Mouse (Mus musculus) CH12.LX (cell line): ENCODE results near the gene Gid4. TPM values are rescaled to one million over a fixed set of nuclear protein-coding genes. Genes with fewer than 3 reads are reported as not detected.
A peak's percentile ranks its signal among the peaks of the same experiment; 100 is the strongest.

Experiments
- DNase-seq: peaks from one replicate; pipeline ENCODE4 v3.0.0-alpha.2; 2013; ENCODE audit errors: extremely low read depth
- H3K27ac ChIP-seq: 2 replicates; pipeline ENCODE4 v1.5.1; 2012; ENCODE audit warnings: low read depth, mild to moderate bottlenecking, control low read depth, moderate library complexity; ENCODE audit not compliant: insufficient read depth
- H3K27me3 ChIP-seq: replicated peaks from 2 replicates; pipeline ENCODE3; 2012; ENCODE audit warnings: inconsistent platforms
- H3K36me3 ChIP-seq, 2 experiments: replicated peaks in 1 of 2; 2 replicates each; pipeline versions ENCODE3 to v1.6.1; 2012; ENCODE audit warnings: inconsistent platforms in 1 of 2, low read length in 1 of 2, mild to moderate bottlenecking in 1 of 2, mixed read lengths in 1 of 2, moderate library complexity in 1 of 2; ENCODE audit not compliant: control insufficient read depth in 1 of 2, insufficient read depth in 1 of 2
- H3K4me1 ChIP-seq, 2 experiments: 2 replicates each; pipeline ENCODE4 v1.6.1; 2012; ENCODE audit warnings: inconsistent platforms in 1 of 2, moderate library complexity in 1 of 2; ENCODE audit not compliant: insufficient read depth in 2 of 2, control insufficient read depth in 1 of 2
- H3K4me2 ChIP-seq: 2 replicates; pipeline ENCODE4 v1.6.1; 2012; ENCODE audit warnings: low read depth, mild to moderate bottlenecking, control low read depth; ENCODE audit not compliant: poor library complexity, insufficient read depth, severe bottlenecking
- H3K4me3 ChIP-seq, 3 experiments: fragments of 150-350 bp in 1 of 3; sonication (generic) in 1 of 3; replicated peaks in 1 of 3; 2 replicates each; pipeline versions ENCODE3 to v1.5.1; 2011 to 2012; ENCODE audit warnings: low read depth in 2 of 3, low read length in 2 of 3, mild to moderate bottlenecking in 2 of 3, moderate library complexity in 2 of 3, control low read depth in 1 of 3, improper control_type of control experiment in 1 of 3, inconsistent platforms in 1 of 3, mixed read lengths in 1 of 3; ENCODE audit not compliant: poor library complexity in 1 of 3
- H3K79me2 ChIP-seq: replicated peaks from 2 replicates; pipeline ENCODE4 v1.6.1; 2012; ENCODE audit warnings: mild to moderate bottlenecking, moderate library complexity; ENCODE audit not compliant: control insufficient read depth, poor library complexity, insufficient read depth, severe bottlenecking; ENCODE audit errors: extremely low read depth
- H3K9ac ChIP-seq: 2 replicates; pipeline ENCODE4 v1.6.1; 2012; ENCODE audit warnings: low read depth, mild to moderate bottlenecking, control low read depth, moderate library complexity; ENCODE audit not compliant: insufficient read depth
- H3K9me3 ChIP-seq: replicated peaks from 2 replicates; pipeline ENCODE3; 2012; ENCODE audit warnings: low read length, inconsistent platforms, mixed read lengths
- BHLHE40 ChIP-seq: IDR thresholded peaks from 2 replicates; pipeline ENCODE4 v1.6.1; 2011; ENCODE audit warnings: mild to moderate bottlenecking, low read depth, low read length, improper control_type of control experiment
- CHD2 ChIP-seq: IDR thresholded peaks from 2 replicates; pipeline ENCODE4 v1.6.1; 2011; ENCODE audit warnings: low read length, improper control_type of control experiment
- CTCF ChIP-seq, 2 experiments: IDR thresholded peaks in 1 of 2; conservative IDR thresholded peaks in 1 of 2; 2 replicates each; pipeline ENCODE4 v1.5.1; 2011 to 2012; ENCODE audit warnings: low read depth in 2 of 2, low read length in 2 of 2, improper control_type of control experiment in 1 of 2, inconsistent platforms in 1 of 2, mild to moderate bottlenecking in 1 of 2, moderate library complexity in 1 of 2
- E2F4 ChIP-seq: IDR thresholded peaks from 2 replicates; pipeline ENCODE4 v1.6.1; 2011; ENCODE audit warnings: low read depth, low read length, improper control_type of control experiment; ENCODE audit not compliant: insufficient replicate concordance
- ELF1 ChIP-seq: IDR thresholded peaks from 2 replicates; pipeline ENCODE4 v1.6.1; 2014; ENCODE audit warnings: low read depth, mild to moderate bottlenecking, inconsistent platforms, low read length, improper control_type of control experiment
- ETS1 ChIP-seq: conservative IDR thresholded peaks from 2 replicates; pipeline ENCODE4 v1.6.1; 2012; ENCODE audit warnings: low read depth, mild to moderate bottlenecking, inconsistent platforms, low read length, improper control_type of control experiment, moderate library complexity
- HCFC1 ChIP-seq: IDR thresholded peaks from 2 replicates; pipeline ENCODE4 v1.6.1; 2012; ENCODE audit warnings: low read depth, mild to moderate bottlenecking, inconsistent platforms, low read length, improper control_type of control experiment
- JUN ChIP-seq: IDR thresholded peaks from 2 replicates; pipeline ENCODE4 v1.6.1; 2011; ENCODE audit warnings: low read depth, mild to moderate bottlenecking, low read length, improper control_type of control experiment, moderate library complexity; ENCODE audit not compliant: insufficient read depth
- JUND ChIP-seq: conservative IDR thresholded peaks from 2 replicates; pipeline ENCODE4 v1.6.1; 2011; ENCODE audit warnings: low read depth, low read length, improper control_type of control experiment
- MAFK ChIP-seq: IDR thresholded peaks from 2 replicates; pipeline ENCODE4 v1.6.1; 2011; ENCODE audit warnings: low read length, improper control_type of control experiment; ENCODE audit not compliant: insufficient replicate concordance
- MAX ChIP-seq: IDR thresholded peaks from 2 replicates; pipeline ENCODE4 v1.6.1; 2011; ENCODE audit warnings: low read length, improper control_type of control experiment
- MAZ ChIP-seq: IDR thresholded peaks from 2 replicates; pipeline ENCODE4 v1.6.1; 2012; ENCODE audit warnings: low read depth, mild to moderate bottlenecking, inconsistent platforms, low read length, improper control_type of control experiment, moderate library complexity
- POLR2AphosphoS2 ChIP-seq: IDR thresholded peaks from 2 replicates; pipeline ENCODE4 v1.6.1; 2011; ENCODE audit warnings: low read depth, low read length, improper control_type of control experiment
- RAD21 ChIP-seq: IDR thresholded peaks from 2 replicates; pipeline ENCODE4 v1.6.1; 2011; ENCODE audit warnings: low read depth, mild to moderate bottlenecking, low read length, improper control_type of control experiment, moderate library complexity
- RCOR1 ChIP-seq: conservative IDR thresholded peaks from 2 replicates; pipeline ENCODE4 v1.6.1; 2012; ENCODE audit warnings: low read depth, mild to moderate bottlenecking, inconsistent platforms, low read length, improper control_type of control experiment
- SIN3A ChIP-seq: IDR thresholded peaks from 2 replicates; pipeline ENCODE4 v1.6.1; 2012; ENCODE audit warnings: low read length, improper control_type of control experiment, inconsistent platforms
- SMC3 ChIP-seq: IDR thresholded peaks from 2 replicates; pipeline ENCODE4 v1.6.1; 2011; ENCODE audit warnings: low read depth, low read length, improper control_type of control experiment
- TCF12 ChIP-seq: IDR thresholded peaks from 2 replicates; pipeline ENCODE4 v1.6.1; 2014; ENCODE audit warnings: low read depth, mild to moderate bottlenecking, inconsistent platforms, low read length, improper control_type of control experiment
- UBTF ChIP-seq: IDR thresholded peaks from 2 replicates; pipeline ENCODE4 v1.6.1; 2012; ENCODE audit warnings: low read depth, mild to moderate bottlenecking, inconsistent platforms, low read length, improper control_type of control experiment, moderate library complexity
- USF1 ChIP-seq: IDR thresholded peaks from 2 replicates; pipeline ENCODE4 v1.6.1; 2014; ENCODE audit warnings: low read depth, mild to moderate bottlenecking, inconsistent platforms, low read length, improper control_type of control experiment
- USF2 ChIP-seq: conservative IDR thresholded peaks from 2 replicates; pipeline ENCODE4 v1.6.1; 2011; ENCODE audit warnings: low read depth, low read length, improper control_type of control experiment
- ZC3H11A ChIP-seq: IDR thresholded peaks from 2 replicates; pipeline ENCODE4 v1.6.1; 2012; ENCODE audit warnings: low read depth, mild to moderate bottlenecking, inconsistent platforms, low read length, improper control_type of control experiment
- ZKSCAN1 ChIP-seq: IDR thresholded peaks from 2 replicates; pipeline ENCODE4 v1.6.1; 2012; ENCODE audit warnings: low read depth, inconsistent platforms, low read length, improper control_type of control experiment, borderline replicate concordance
- ZMIZ1 ChIP-seq: IDR thresholded peaks from 2 replicates; pipeline ENCODE4 v1.6.1; 2012; ENCODE audit warnings: low read depth, mild to moderate bottlenecking, inconsistent platforms, low read length, improper control_type of control experiment
- ZNF384 ChIP-seq: IDR thresholded peaks from 2 replicates; pipeline ENCODE4 v1.6.1; 2012; ENCODE audit warnings: low read depth, low read length, improper control_type of control experiment, inconsistent platforms
- dilution Hi-C: fragments of 300-500 bp; cut with MboI; formaldehyde crosslinking; loops from 2 replicates; pipeline ENCODE4 v1.14.3; 2020; ENCODE audit warnings: low sequenced_read_pairs; ENCODE audit not compliant: extremely low pct_unique_long_range_greater_than_20kb, extremely low pct_ligation_motif_present
- in situ Hi-C: fragments of 300-500 bp; cut with MboI; formaldehyde crosslinking; loops from 3 replicates; pipeline ENCODE4 v1.14.3; 2019; ENCODE audit warnings: low sequenced_read_pairs, low pct_ligation_motif_present, low pct_unique_long_range_greater_than_20kb, mixed read lengths
- polyA plus RNA-seq: library from polyadenylated mRNA; unstranded; fragments of >175 nt; gene quantifications from 2 replicates; pipeline ENCODE4 v1.2.1, GENCODE M21; 2012; ENCODE audit warnings: low read depth; ENCODE audit not compliant: insufficient read length
- total RNA-seq, 2 experiments: library from RNA; depleted of rRNA; stranded (reverse); fragments of 300-350 nt in 1 of 2; fragments of >200 nt in 1 of 2; gene quantifications; 2 replicates each; pipeline ENCODE4 v1.2.3; 2012 to 2014

Gid4 gene
- total and polyA plus RNA-seq, 3 experiments = 17.0 to 23.4 (median 17.3) TPM

DNA sequence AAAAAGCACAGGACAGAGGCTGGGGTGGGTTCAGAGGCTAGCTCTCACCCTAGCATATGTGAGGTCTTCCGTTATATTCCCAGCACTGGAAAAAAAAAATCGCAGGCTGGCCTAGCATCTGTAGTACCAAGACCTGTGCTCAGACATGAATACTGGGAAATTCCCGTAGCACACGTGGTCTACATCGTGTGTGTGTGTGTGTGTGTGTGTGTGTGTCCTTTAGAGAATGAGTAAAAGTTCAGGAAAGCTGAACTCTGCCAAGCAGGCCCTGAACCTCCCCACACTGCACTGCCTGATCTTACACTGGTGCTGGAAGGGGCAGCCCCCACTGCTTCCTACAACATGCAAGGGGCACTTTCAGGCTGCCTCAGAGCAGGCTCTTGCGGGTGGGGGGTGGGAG, 42.5 kb upstream of the Gid4 start (continued):
- TF ChIP-seq USF2 = peak; percentile 69
- TF ChIP-seq MAX = peak; percentile 95
- 0 out of 2 replicates have a peak, but pooled peaks have one; percentile 23 for TF ChIP-seq ZMIZ1
- TF ChIP-seq E2F4 = no peak
- peak; percentile 86 for TF ChIP-seq ZNF384
- TF ChIP-seq MAFK = no peak
- peak; percentile 62; the same call in 1 of the 2 replicates for TF ChIP-seq BHLHE40

DNA sequence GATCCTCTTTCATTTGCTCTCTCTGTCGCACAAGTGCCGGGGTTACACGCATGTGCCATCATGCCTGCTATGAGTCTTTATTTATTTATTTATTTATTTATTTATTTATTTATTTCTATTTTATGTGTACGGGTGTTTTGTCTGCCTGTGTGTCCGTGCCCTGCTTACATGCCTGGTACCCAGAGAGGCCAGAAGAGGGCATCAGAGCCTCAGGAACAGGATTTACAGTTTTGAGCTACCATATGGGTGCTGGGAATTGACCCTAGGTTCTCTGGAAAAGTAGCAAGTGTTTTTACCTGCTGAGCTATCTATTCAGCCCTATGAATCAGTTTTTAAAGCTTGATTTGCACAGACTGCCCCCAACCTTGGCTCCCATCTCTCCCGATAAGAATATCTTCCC, 33.4 kb upstream of the Gid4 start:
- H3K4me2 ChIP-seq = no peak overlapping the region
- dilution Hi-C loops = no loop called here
- TF ChIP-seq HCFC1 = no peak
- no peak for TF ChIP-seq MAFK
- peak; percentile 32; the same call in 1 of the 2 replicates for TF ChIP-seq SMC3
- TF ChIP-seq MAZ = no peak
- TF ChIP-seq JUN = no peak
- peak; percentile 35 for TF ChIP-seq RAD21
- no peak for TF ChIP-seq JUND
- TF ChIP-seq UBTF = no peak
- TF ChIP-seq ELF1 = no peak
- no peak for TF ChIP-seq POLR2AphosphoS2
- TF ChIP-seq USF1 = no peak
- no peak for TF ChIP-seq RCOR1
- TF ChIP-seq SIN3A = no peak
- no peak for TF ChIP-seq E2F4
- no peak for TF ChIP-seq ZC3H11A
- TF ChIP-seq CHD2 = no peak
- peak in 1 of 2 experiments; percentile 49; a peak in 2 of 4 replicates for TF ChIP-seq CTCF (conservative IDR thresholded peaks at IDR 0.05 in 1 of 2, IDR thresholded peaks at IDR 0.05 in 1 of 2; ENCODE audit: low read depth in 2 of 2, low read length in 2 of 2)
- TF ChIP-seq ETS1 = no peak
- TF ChIP-seq TCF12 = no peak
- TF ChIP-seq ZKSCAN1 = no peak
- no peak for TF ChIP-seq USF2
- TF ChIP-seq, all 38 proteins: peak for 3
- no peak for DNase-seq
- Histone ChIP-seq H3K4me3 (no peak overlapping the region), H3K27ac (no peak overlapping the region), H3K9me3 (no peaks in the 10 kb centered on the region), H3K79me2 (no peaks in the 10 kb centered on the region), H3K4me1 (no peaks in the 10 kb centered on the region), H3K9ac (no peak overlapping the region), H3K27me3 (no peaks in the 10 kb centered on the region), H3K36me3 (no peaks in the 10 kb centered on the region)
- in situ Hi-C loops = no loop called here
